Mouse (Mus musculus): ENCODE measurements at regions not wholly inside any gene's neighbourhood (a gene's known extent, or its start where the extent isn't known, plus 50 kb on each side); places are given as distances from the start of the nearest gene placed in this dataset.
A peak's percentile ranks its signal among the peaks of the same experiment; 100 is the strongest.

DNA sequence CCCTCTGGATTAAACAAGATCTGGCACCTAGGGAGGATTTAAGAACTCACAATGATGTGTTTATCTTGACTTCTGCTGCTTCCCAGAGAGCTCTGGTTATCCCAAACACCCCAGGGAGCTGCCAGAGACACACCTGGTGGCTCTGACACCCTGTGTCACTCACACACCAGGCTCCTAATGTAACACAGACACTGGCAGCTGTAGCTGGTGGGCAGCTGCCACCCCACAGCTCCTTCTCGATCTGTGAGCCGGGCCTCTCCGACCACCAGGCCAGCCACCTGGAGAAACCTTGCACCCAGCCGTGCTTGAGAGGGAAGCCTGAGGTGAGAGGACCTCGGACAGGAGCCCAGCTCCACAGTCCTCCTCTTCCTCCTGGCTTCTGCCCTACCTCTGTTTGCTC is 69.5 kb downstream of the Lao1 start:
- no peak overlapping the region for H3K27ac ChIP-seq (ENCODE audit: low read depth)
- H3K9me3 ChIP-seq (ENCODE audit: low read depth, low read length): no peaks in the 10 kb centered on the region
- 15% methylated on average over 5 of the region's 5 CpGs for WGBS
- TF ChIP-seq CTCF (IDR thresholded peaks at IDR 0.05; ENCODE audit: low read depth): no peak
- no peaks in the 10 kb centered on the region for H3K27me3 ChIP-seq (ENCODE audit: insufficient read depth, low read length)
- H3K36me3 ChIP-seq (ENCODE audit: insufficient read depth): no peaks in the 10 kb centered on the region
- ATAC-seq (ENCODE audit: insufficient read depth) (no peak), DNase-seq (no peak)
- H3K4me2 ChIP-seq: no peak overlapping the region
- H3K4me1 ChIP-seq (ENCODE audit: insufficient read depth): no peaks in the 10 kb centered on the region
- H3K4me3 ChIP-seq (ENCODE audit: low read depth, low read length): no peak overlapping the region
- H3K9ac ChIP-seq: no peak overlapping the region

DNA sequence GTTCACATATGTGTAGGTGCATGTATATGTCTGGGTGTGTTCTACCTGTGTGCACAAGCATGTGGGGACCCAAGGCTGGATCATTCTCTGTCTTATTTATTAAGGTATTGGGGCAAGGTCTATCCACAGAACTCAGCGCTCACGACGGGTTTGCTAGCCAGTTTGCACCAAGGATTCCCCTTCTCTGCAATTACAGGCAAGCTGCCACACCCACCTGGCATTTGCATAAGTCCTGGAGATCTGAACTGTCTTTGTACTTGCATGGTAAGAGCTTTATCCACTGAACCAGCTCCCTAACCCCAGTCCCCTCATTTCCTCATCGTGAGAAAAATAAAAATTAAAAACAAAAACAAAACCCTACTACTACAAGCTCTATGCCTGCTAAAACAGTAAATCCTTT is 71.6 kb downstream of the Lao1 start:
- H3K4me3 ChIP-seq (ENCODE audit: low read depth, low read length): no peak overlapping the region
- H3K4me1 ChIP-seq (ENCODE audit: insufficient read depth): no peaks in the 10 kb centered on the region
- no peaks in the 10 kb centered on the region for H3K27me3 ChIP-seq (ENCODE audit: insufficient read depth, low read length)
- 69% methylated on average over 4 of the region's 4 CpGs for WGBS
- no peak overlapping the region for H3K4me2 ChIP-seq
- no peaks in the 10 kb centered on the region for H3K36me3 ChIP-seq (ENCODE audit: insufficient read depth)
- H3K27ac ChIP-seq (ENCODE audit: low read depth): no peak overlapping the region
- H3K9ac ChIP-seq: no peak overlapping the region
- ATAC-seq (ENCODE audit: insufficient read depth) (no peak), DNase-seq (no peak)
- H3K9me3 ChIP-seq (ENCODE audit: low read depth, low read length): no peaks in the 10 kb centered on the region
- TF ChIP-seq CTCF (IDR thresholded peaks at IDR 0.05; ENCODE audit: low read depth): no peak

DNA sequence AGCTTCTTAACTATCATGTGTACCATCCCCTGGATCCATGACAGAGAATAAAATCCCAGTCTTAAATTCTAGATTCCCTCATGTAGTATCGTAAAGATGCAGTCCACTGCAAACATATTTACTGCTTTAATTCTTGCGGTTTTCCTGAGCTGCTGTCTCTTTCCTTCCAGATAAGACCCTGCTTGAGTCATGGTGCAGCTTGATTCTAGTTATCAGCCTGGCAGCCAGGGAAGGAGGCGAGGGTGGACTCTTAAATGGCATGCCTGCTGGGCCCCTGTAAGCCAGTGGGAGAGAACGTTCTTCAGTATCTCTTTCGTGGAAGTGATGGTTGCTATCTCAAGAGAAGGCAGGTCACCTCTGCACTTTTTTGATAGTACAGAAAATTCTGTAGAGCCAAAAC is 71.9 kb upstream of the Slc2a1 start:
- no peaks in the 10 kb centered on the region for H3K9me3 ChIP-seq (ENCODE audit: low read depth, low read length)
- H3K36me3 ChIP-seq (ENCODE audit: insufficient read depth): no peaks in the 10 kb centered on the region
- DNase-seq: no peak
- no peaks in the 10 kb centered on the region for H3K27me3 ChIP-seq (ENCODE audit: insufficient read depth, low read length)
- ATAC-seq (ENCODE audit: insufficient read depth): no peak; the same call in 1 of the 2 replicates
- H3K4me1 ChIP-seq (ENCODE audit: insufficient read depth): no peaks in the 10 kb centered on the region
- WGBS: 75% methylated on average over 5 of the region's 5 CpGs
- H3K4me2 ChIP-seq: no peak overlapping the region
- no peak overlapping the region for H3K9ac ChIP-seq
- H3K27ac ChIP-seq (ENCODE audit: low read depth): no peak overlapping the region
- no peak for TF ChIP-seq CTCF (IDR thresholded peaks at IDR 0.05; ENCODE audit: low read depth)
- H3K4me3 ChIP-seq (ENCODE audit: low read depth, low read length): no peak overlapping the region

DNA sequence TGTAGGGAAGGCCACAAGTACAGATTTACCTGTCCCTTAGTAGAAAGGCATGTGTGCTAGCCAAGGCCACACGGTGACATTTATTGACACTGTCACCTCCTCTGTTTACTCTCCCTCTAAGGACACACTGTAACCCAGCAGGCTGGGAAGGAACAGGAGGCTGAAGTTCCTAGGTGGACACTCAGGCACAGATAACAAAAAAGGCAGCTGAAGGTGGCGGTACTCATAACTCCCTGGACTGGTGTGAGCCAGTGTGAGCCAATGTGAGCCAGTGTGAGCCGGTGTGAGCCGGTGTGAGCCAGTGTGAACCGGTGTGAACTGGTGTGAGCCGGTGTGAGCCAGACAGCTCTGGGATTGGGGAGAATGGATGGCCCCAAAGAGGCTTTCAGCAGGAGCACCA is 68.5 kb upstream of the Slc2a1 start:
- H3K4me1 ChIP-seq (ENCODE audit: insufficient read depth): no peaks in the 10 kb centered on the region
- H3K36me3 ChIP-seq (ENCODE audit: insufficient read depth): no peaks in the 10 kb centered on the region
- WGBS: 76% methylated on average over 6 of the region's 6 CpGs
- H3K9ac ChIP-seq: no peak overlapping the region
- DNase-seq: no peak
- H3K27me3 ChIP-seq (ENCODE audit: insufficient read depth, low read length): no peaks in the 10 kb centered on the region
- TF ChIP-seq CTCF (IDR thresholded peaks at IDR 0.05; ENCODE audit: low read depth): no peak
- no peak for ATAC-seq (ENCODE audit: insufficient read depth)
- H3K27ac ChIP-seq (ENCODE audit: low read depth): peak overlapping the region; percentile 36; the same call in 1 of the 2 replicates
- no peak overlapping the region for H3K4me2 ChIP-seq
- H3K4me3 ChIP-seq (ENCODE audit: low read depth, low read length): no peak overlapping the region
- no peaks in the 10 kb centered on the region for H3K9me3 ChIP-seq (ENCODE audit: low read depth, low read length)

DNA sequence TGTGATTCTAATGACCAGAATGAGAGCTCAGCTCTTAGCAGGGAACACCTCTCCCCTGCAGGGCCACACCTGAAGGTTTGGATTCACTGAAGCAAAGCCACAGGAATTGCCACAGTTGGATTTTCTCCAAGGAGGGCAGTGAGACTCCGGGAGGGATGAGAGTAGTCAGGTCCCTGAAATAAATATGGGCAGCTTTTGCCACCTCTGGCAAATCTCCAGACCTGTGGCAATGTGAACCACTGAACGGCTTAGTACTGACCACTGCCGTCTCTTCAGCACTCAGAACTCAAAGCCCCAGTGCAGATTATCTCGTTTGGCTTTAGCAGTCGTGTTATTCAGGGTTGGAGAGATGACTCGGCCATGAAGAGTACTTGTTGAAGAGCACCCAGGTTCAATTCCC is 66.9 kb upstream of the Slc2a1 start:
- DNase-seq: no peak
- Histone ChIP-seq H3K9ac (no peak overlapping the region), H3K9me3 (ENCODE audit: low read depth, low read length) (no peaks in the 10 kb centered on the region), H3K4me2 (no peak overlapping the region), H3K36me3 (ENCODE audit: insufficient read depth) (no peaks in the 10 kb centered on the region), H3K27me3 (ENCODE audit: insufficient read depth, low read length) (no peaks in the 10 kb centered on the region), H3K4me1 (ENCODE audit: insufficient read depth) (no peaks in the 10 kb centered on the region), H3K27ac (ENCODE audit: low read depth) (no peak overlapping the region), H3K4me3 (ENCODE audit: low read depth, low read length) (no peak overlapping the region)
- no peak for ATAC-seq (ENCODE audit: insufficient read depth)
- no peak for TF ChIP-seq CTCF (IDR thresholded peaks at IDR 0.05; ENCODE audit: low read depth)
- 64% methylated on average over 6 of the region's 6 CpGs for WGBS

DNA sequence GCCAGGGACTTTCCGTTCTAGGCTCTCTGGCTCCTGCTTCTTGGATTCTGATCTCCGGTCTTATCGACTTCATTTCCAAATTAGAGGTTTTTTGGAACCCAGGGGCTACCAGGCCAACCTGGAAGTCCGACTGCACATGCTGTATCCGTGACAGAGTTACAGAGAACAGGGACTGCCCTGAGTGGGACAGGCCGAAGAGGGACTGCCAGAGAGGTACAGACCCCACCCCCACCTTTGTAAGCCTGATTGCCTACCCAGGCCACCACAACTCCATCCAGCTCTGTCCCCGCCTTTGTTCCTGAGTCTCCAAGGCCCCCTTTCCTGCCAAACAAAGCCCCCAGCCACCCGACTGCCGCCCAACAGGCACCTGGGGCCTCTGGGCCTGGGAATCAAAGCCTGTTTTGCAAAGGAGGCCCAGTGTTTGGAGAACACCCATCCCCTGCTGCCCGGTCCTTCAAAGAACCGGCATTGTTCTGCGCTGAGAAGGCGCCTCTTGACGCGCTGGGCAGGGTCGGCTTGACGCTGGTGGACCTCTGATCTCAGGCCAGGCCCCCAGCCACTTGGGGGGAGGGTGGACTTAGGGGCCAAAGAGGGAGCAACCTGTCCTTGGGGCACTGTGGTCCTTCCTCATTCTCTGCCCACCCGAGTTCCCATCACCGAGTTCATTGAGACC is 64.4 kb upstream of the Slc2a1 start:
- Histone ChIP-seq H3K9ac (no peak overlapping the region), H3K27ac (ENCODE audit: low read depth) (no peak overlapping the region; the same call in 1 of the 2 replicates), H3K9me3 (ENCODE audit: low read depth, low read length) (no peaks in the 10 kb centered on the region), H3K27me3 (ENCODE audit: insufficient read depth, low read length) (no peaks in the 10 kb centered on the region), H3K4me3 (ENCODE audit: low read depth, low read length) (no peak overlapping the region), H3K4me2 (no peak overlapping the region), H3K36me3 (ENCODE audit: insufficient read depth) (no peaks in the 10 kb centered on the region), H3K4me1 (ENCODE audit: insufficient read depth) (no peaks in the 10 kb centered on the region)
- ATAC-seq (ENCODE audit: insufficient read depth): no peak
- no peak for DNase-seq
- no peak for TF ChIP-seq CTCF (IDR thresholded peaks at IDR 0.05; ENCODE audit: low read depth)
- 47% methylated on average over 19 of the region's 19 CpGs for whole genome bisulfite sequencing

DNA sequence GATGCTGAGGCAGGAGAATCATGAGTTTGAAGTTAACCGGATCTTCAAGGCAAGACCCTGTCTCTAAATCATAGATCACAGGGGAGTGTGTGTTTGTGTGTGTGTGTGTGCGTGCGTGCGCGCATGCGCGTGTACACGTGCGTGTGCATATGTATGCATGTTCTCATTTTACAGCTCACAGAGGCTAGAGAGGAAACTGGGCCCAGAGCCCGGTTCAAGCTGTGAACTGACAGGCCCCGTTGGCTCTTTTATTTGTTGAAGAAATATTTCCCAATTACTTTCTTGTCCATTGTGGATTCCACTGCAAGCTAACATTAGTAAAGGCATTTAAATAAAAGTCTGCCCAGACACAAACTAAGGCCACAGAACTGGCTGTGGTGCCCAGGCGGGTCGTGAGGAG is 63.7 kb upstream of the Slc2a1 start:
- H3K9ac ChIP-seq: no peak overlapping the region
- no peaks in the 10 kb centered on the region for H3K27me3 ChIP-seq (ENCODE audit: insufficient read depth, low read length)
- H3K4me3 ChIP-seq (ENCODE audit: low read depth, low read length): no peak overlapping the region
- no peaks in the 10 kb centered on the region for H3K4me1 ChIP-seq (ENCODE audit: insufficient read depth)
- H3K27ac ChIP-seq (ENCODE audit: low read depth): 0 out of 2 replicates have a peak overlapping the region, but pooled peaks have one; percentile 4
- ATAC-seq (ENCODE audit: insufficient read depth): no peak
- WGBS: 77% methylated on average over 13 of the region's 13 CpGs
- no peaks in the 10 kb centered on the region for H3K36me3 ChIP-seq (ENCODE audit: insufficient read depth)
- no peak overlapping the region for H3K4me2 ChIP-seq
- TF ChIP-seq CTCF (IDR thresholded peaks at IDR 0.05; ENCODE audit: low read depth): no peak
- H3K9me3 ChIP-seq (ENCODE audit: low read depth, low read length): no peaks in the 10 kb centered on the region
- DNase-seq: peak; percentile 29
